Mouse (Mus musculus) testis, adult 2 months (tissue): ENCODE data around the gene St6galnac4.

Experiments used
- CTCF ChIP-seq: fragments of 200-500 bp; IDR thresholded peaks from 2 replicates; pipeline ENCODE4 v1.5.1; 2012; ENCODE audit warnings: low read depth, mild to moderate bottlenecking, inconsistent platforms, low read length, moderate library complexity; ENCODE audit not compliant: control insufficient read depth, insufficient read depth, insufficient replicate concordance
- POLR2A ChIP-seq: fragments of 200-500 bp; IDR thresholded peaks from 2 replicates; pipeline ENCODE4 v1.6.1; 2012; ENCODE audit warnings: low read depth, mild to moderate bottlenecking, inconsistent platforms, low read length, moderate library complexity; ENCODE audit not compliant: control insufficient read depth

- TF ChIP-seq POLR2A (no peak), CTCF (no peak)
Observed at GRCm38 (mm10) chr2:32559570-32559969, 27.3 kb upstream of the St6galnac4 start.
